Mouse (Mus musculus) stomach, embryonic 14.5 days (tissue): ENCODE measurements around the gene Laptm4a. TPM values are rescaled to one million over a fixed set of nuclear protein-coding genes. Genes with fewer than 3 reads are reported as not detected.
A peak's percentile ranks its signal among the peaks of the same experiment; 100 is the strongest.

Source experiments
- ATAC-seq: fragments of 200-750 bp; cut with Nextera tagmentation; 2 replicates; pipeline ENCODE4 v1.8.0; 2017; ENCODE audit warnings: low read depth, moderate TSS enrichment; ENCODE audit not compliant: insufficient number of reproducible peaks, insufficient read depth, low FRiP score
- H3K27ac ChIP-seq: fragments of 300-500 bp; sonication (generic); 2 replicates; pipeline ENCODE4 v1.5.1; 2014; ENCODE audit warnings: mild to moderate bottlenecking, low read length, moderate library complexity, mixed read lengths
- H3K27me3 ChIP-seq: fragments of 300-500 bp; sonication (generic); 2 replicates; pipeline ENCODE4 v1.6.1; 2014; ENCODE audit warnings: low read length, control low read depth, mixed read lengths; ENCODE audit not compliant: control insufficient read depth, insufficient read depth
- H3K36me3 ChIP-seq: fragments of 300-500 bp; sonication (generic); 2 replicates; pipeline ENCODE4 v1.6.1; 2014; ENCODE audit warnings: mild to moderate bottlenecking, control low read depth, low read length, moderate library complexity, mixed read lengths; ENCODE audit not compliant: control insufficient read depth, insufficient read depth
- H3K4me1 ChIP-seq: fragments of 300-500 bp; sonication (generic); 2 replicates; pipeline ENCODE4 v1.6.1; 2014; ENCODE audit warnings: low read length, control low read depth, mixed read lengths; ENCODE audit not compliant: control insufficient read depth, insufficient read depth
- H3K4me2 ChIP-seq: fragments of 300-500 bp; sonication (generic); replicated peaks from 2 replicates; pipeline ENCODE4 v1.6.1; 2014; ENCODE audit warnings: low read depth, low read length, control low read depth
- H3K4me3 ChIP-seq: fragments of 300-500 bp; sonication (generic); 2 replicates; pipeline ENCODE4 v1.5.1; 2014; ENCODE audit warnings: low read depth, low read length, control low read depth
- H3K9ac ChIP-seq: fragments of 300-500 bp; sonication (generic); replicated peaks from 2 replicates; pipeline ENCODE4 v1.6.1; 2014; ENCODE audit warnings: low read depth, mild to moderate bottlenecking, control low read depth, low read length, moderate library complexity, mixed read lengths
- H3K9me3 ChIP-seq: fragments of 300-500 bp; sonication (generic); 2 replicates; pipeline ENCODE4 v1.6.1; 2016; ENCODE audit warnings: low read depth, low read length, control low read depth; ENCODE audit not compliant: control insufficient read depth
- WGBS: fragments of 180-500 bp; shearing (Covaris S2); extraction: QIAGEN DNeasy Blood & Tissue Kit; methylation state at CpG from one replicate; pipeline ENCODE4 v1.1.7; 2014; 5-methylcytosine and 5-hydroxymethylcytosine counted together
- polyA plus RNA-seq: library from polyadenylated mRNA; unstranded; fragments of >200 nt; fragmentation: Nextera tagmentation; extraction: Ambion mirVana; gene quantifications from 2 replicates; pipeline ENCODE4 v1.2.1, GENCODE M21; 2014

The Laptm4a gene
- polyA plus RNA-seq, 1 experiment from 2014 or later = 148 TPM

DNA sequence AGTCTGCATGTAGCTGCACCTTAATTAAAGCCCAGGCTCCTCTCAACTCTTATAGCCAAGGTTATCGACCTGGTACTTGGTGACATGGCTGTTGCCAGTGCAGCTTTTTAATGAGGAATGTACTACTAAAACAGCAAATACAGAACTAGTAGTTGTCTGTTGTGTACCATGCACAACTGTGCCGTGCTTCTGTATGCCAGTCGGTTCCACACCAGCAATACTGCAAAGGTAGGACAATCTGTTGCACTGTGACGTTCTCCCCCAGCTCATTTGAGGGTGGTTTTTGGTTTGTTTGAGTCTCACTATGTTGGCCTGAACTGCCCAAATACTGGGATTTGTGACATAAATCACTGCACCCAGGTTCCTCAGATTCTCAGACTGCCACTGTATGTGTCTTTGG is 18.0 kb downstream of the Laptm4a start:
- Histone ChIP-seq H3K9me3 (no peaks in the 10 kb centered on the region), H3K36me3 (peaks cover 47% of the 10 kb centered on the region), H3K4me3 (no peak overlapping the region), H3K27ac (no peak overlapping the region), H3K9ac (no peak overlapping the region), H3K4me2 (no peak overlapping the region), H3K4me1 (no peaks in the 10 kb centered on the region), H3K27me3 (no peaks in the 10 kb centered on the region)
- 93% methylated on average over 4 of the region's 4 CpGs for WGBS
- ATAC-seq = no peak

- no peak overlapping the region for H3K27ac ChIP-seq
- no peaks in the 10 kb centered on the region for H3K4me1 ChIP-seq
- 66% methylated on average over 12 of the region's 12 CpGs for WGBS
- no peaks in the 10 kb centered on the region for H3K9me3 ChIP-seq
- H3K36me3 ChIP-seq = peaks cover 40% of the 10 kb centered on the region
- H3K27me3 ChIP-seq = no peaks in the 10 kb centered on the region
- no peak overlapping the region for H3K9ac ChIP-seq
- ATAC-seq = no peak; the same call in 1 of the 2 replicates
- H3K4me3 ChIP-seq = no peak overlapping the region
- H3K4me2 ChIP-seq = no peak overlapping the region
These were observed 18.8 kb downstream of the Laptm4a start for GRCm38 (mm10) chr12:8940011-8941005.

DNA sequence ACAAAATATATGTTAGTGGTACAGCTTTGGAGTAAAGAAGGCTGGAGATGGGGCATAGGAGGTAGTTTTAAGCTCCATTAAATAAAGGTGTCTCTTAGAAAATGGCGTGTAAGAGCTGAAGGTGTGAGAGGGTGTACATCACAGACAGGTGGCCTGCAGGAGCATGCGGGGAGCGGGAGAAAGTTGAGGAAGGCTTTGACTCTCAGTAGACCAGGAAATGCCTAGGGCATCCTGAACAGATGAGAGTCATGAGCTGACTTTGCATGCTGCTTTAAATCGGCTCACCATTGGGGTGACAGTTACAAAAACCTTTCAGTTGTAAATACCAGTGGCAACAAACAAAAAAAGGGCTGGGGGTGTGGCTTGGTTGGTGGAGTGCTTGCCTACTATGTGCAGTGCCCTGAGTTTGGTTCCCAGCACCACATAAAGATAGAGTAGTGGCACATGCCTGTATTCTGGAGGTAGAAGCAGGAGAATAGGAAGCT is 19.7 kb downstream of the Laptm4a start:
- Histone ChIP-seq H3K4me2 (no peak overlapping the region), H3K4me3 (no peak overlapping the region), H3K27me3 (no peaks in the 10 kb centered on the region), H3K9ac (no peak overlapping the region), H3K27ac (no peak overlapping the region), H3K4me1 (no peaks in the 10 kb centered on the region), H3K9me3 (no peaks in the 10 kb centered on the region), H3K36me3 (peaks cover 32% of the 10 kb centered on the region)
- 66% methylated on average over 4 of the region's 4 CpGs for WGBS
- no peak for ATAC-seq

GRCm38 (mm10) chr12:8941699-8942392 is 20.4 kb downstream of the Laptm4a start:
- H3K4me3 ChIP-seq = no peak overlapping the region
- WGBS = 54% methylated on average over 4 of the region's 4 CpGs
- H3K9me3 ChIP-seq = no peaks in the 10 kb centered on the region
- no peak overlapping the region for H3K4me2 ChIP-seq
- ATAC-seq = no peak
- H3K4me1 ChIP-seq = no peaks in the 10 kb centered on the region
- H3K36me3 ChIP-seq = peaks cover 26% of the 10 kb centered on the region
- H3K27me3 ChIP-seq = no peaks in the 10 kb centered on the region
- no peak overlapping the region for H3K27ac ChIP-seq
- no peak overlapping the region for H3K9ac ChIP-seq

DNA sequence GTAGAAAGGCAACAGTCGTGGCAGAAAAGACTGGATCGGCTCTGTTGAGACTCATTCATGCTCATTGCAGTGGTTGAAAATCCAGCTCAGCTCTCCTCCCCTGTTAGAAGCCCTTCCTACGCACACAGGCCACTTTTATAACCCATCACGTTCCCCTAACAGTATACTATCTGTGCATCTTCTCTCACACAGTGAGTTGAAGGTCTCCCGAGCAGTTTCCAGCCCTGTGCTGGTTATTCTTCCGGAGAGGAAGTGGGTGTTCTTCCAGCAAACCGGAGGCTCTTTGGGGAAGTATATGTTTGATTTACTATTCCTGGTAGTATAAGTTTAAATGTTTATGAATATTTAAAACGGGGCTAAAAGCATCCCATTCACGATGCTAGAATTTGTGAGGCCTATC is 25.7 kb downstream of the Laptm4a start:
- H3K27me3 ChIP-seq = 0 out of 2 replicates have a peak, but pooled peaks cover 4% of the 10 kb centered on the region
- 48% methylated on average over 9 of the region's 9 CpGs for WGBS
- no peak overlapping the region for H3K4me3 ChIP-seq
- no peak overlapping the region for H3K27ac ChIP-seq
- H3K36me3 ChIP-seq = no peaks in the 10 kb centered on the region
- no peak overlapping the region for H3K9ac ChIP-seq
- H3K9me3 ChIP-seq = no peaks in the 10 kb centered on the region
- H3K4me2 ChIP-seq = peak overlapping the region; percentile 85
- 0 out of 2 replicates have a peak, but pooled peaks cover 4% of the 10 kb centered on the region for H3K4me1 ChIP-seq
- ATAC-seq = no peak

GRCm38 (mm10) chr12:8947714-8948464 is 26.4 kb downstream of the Laptm4a start, which contains the start of gene Matn3:
TSS of gene Matn3 (plus strand) at chr12:8947929.
- Histone ChIP-seq H3K4me3 (peak within 1 kb of the TSS; percentile 37), H3K4me1 (0 out of 2 replicates have a peak, but pooled peaks cover 4% of the 10 kb centered on the region), H3K27ac (no peak within 1 kb of the TSS), H3K36me3 (no peaks in the 10 kb centered on the region), H3K27me3 (0 out of 2 replicates have a peak, but pooled peaks cover 4% of the 10 kb centered on the region), H3K4me2 (peak within 1 kb of the TSS; percentile 85), H3K9ac (no peak within 1 kb of the TSS), H3K9me3 (no peaks in the 10 kb centered on the region)
- ATAC-seq = peak; percentile 53; the same call in 1 of the 2 replicates
- under 1% methylated on average over 42 of the region's 42 CpGs for WGBS

GRCm38 (mm10) chr12:8953136-8953535 is 31.7 kb downstream of the Laptm4a start:
- H3K27ac ChIP-seq = no peak overlapping the region
- no peak for ATAC-seq

DNA sequence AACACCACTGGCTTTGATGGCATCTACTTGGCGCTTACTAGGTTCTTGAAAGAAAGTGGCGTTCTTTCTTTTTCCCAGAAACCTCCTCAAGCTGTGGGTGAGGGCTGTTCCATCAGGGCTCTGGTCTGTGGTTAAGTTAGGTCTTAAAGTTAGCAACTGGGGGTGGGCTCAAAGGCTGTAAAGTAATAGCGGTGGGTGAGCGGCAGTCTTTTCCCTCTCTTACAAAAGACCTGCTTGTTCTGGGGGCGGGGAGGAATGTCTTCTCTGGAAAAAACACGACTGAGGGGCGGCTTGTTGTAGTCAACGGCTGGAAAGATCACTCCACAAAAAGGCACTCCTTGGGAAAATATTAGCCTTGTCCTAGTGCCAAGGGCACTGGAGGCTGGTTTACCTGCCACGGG is 32.7 kb downstream of the Laptm4a start:
- Histone ChIP-seq H3K27me3 (no peaks in the 10 kb centered on the region), H3K36me3 (no peaks in the 10 kb centered on the region), H3K4me3 (no peak overlapping the region), H3K27ac (no peak overlapping the region), H3K4me1 (no peaks in the 10 kb centered on the region), H3K9ac (no peak overlapping the region), H3K9me3 (no peaks in the 10 kb centered on the region), H3K4me2 (no peak overlapping the region)
- ATAC-seq = no peak
- WGBS = 61% methylated on average over 9 of the region's 9 CpGs

More at GRCm38 (mm10) chr12:8953136-8953535, 31.7 kb downstream of the Laptm4a start:
- no peaks in the 10 kb centered on the region for H3K4me1 ChIP-seq
- no peak overlapping the region for H3K4me3 ChIP-seq
- no peaks in the 10 kb centered on the region for H3K9me3 ChIP-seq
- no peaks in the 10 kb centered on the region for H3K36me3 ChIP-seq
- 0 out of 2 replicates have a peak, but pooled peaks cover 4% of the 10 kb centered on the region for H3K27me3 ChIP-seq
- H3K9ac ChIP-seq = no peak overlapping the region
- 83% methylated on average over 10 of the region's 10 CpGs for WGBS
- H3K4me2 ChIP-seq = no peak overlapping the region
